Mouse (Mus musculus) heart, embryonic 10.5 days (tissue): ENCODE data around the gene 4930502E18Rik. TPM values are rescaled to one million over a fixed set of nuclear protein-coding genes. Genes with fewer than 3 reads are reported as not detected.

Experiments used
- DNase-seq: peaks from one replicate; pipeline ENCODE4 v3.0.0-alpha.2; 2017; ENCODE audit warnings: low spot score
- H3K27ac ChIP-seq: fragments of 300-500 bp; sonication (generic); 2 replicates; pipeline ENCODE4 v1.5.1; 2016; ENCODE audit warnings: mild to moderate bottlenecking
- H3K27me3 ChIP-seq: fragments of 300-500 bp; sonication (generic); 2 replicates; pipeline ENCODE4 v1.6.1; 2016; ENCODE audit warnings: mild to moderate bottlenecking; ENCODE audit not compliant: poor library complexity, insufficient read depth, severe bottlenecking
- H3K36me3 ChIP-seq: fragments of 300-500 bp; sonication (generic); 2 replicates; pipeline ENCODE4 v1.6.1; 2016; ENCODE audit warnings: mild to moderate bottlenecking, moderate library complexity
- H3K4me1 ChIP-seq: fragments of 300-500 bp; sonication (generic); 2 replicates; pipeline ENCODE4 v1.6.1; 2016; ENCODE audit warnings: mild to moderate bottlenecking
- H3K4me3 ChIP-seq: fragments of 300-500 bp; sonication (generic); 2 replicates; pipeline ENCODE4 v1.5.1; 2016; ENCODE audit warnings: mild to moderate bottlenecking, moderate library complexity
- H3K9me3 ChIP-seq: fragments of 300-500 bp; sonication (generic); 2 replicates; pipeline ENCODE4 v1.6.1; 2016; ENCODE audit warnings: mild to moderate bottlenecking, moderate library complexity
- WGBS: fragments of 180-500 bp; shearing (Covaris S2); methylation state at CpG from one replicate; pipeline ENCODE4 v1.1.7; 2016; 5-methylcytosine and 5-hydroxymethylcytosine counted together
- polyA plus RNA-seq: library from polyadenylated mRNA; unstranded; fragments of >200 nt; fragmentation: Nextera tagmentation; extraction: Ambion mirVana; gene quantifications from 2 replicates; pipeline ENCODE4 v1.2.1, GENCODE M21; 2016

4930502E18Rik gene
- polyA plus RNA-seq, 1 experiment from 2014 or later = 0.80 TPM

- Histone ChIP-seq H3K4me1 (no peaks in the 10 kb centered on the region), H3K27ac (no peak within 1 kb of the TSS), H3K36me3 (no peaks in the 10 kb centered on the region), H3K27me3 (no peaks in the 10 kb centered on the region), H3K4me3 (no peak within 1 kb of the TSS), H3K9me3 (peaks cover 14% of the 10 kb centered on the region)
- DNase-seq = no peak
- WGBS = 91% methylated on average over 16 of the region's 16 CpGs
These were observed 33.1 kb downstream of the 4930502E18Rik start, which contains the start of gene 1700013H16Rik for GRCm38 (mm10) chrX:53757736-53758135. Gene 1700013H16Rik, minus strand, starts transcription at chrX:53757831.

- DNase-seq = no peak
- Histone ChIP-seq H3K4me1 (no peaks in the 10 kb centered on the region), H3K4me3 (no peak within 1 kb of the TSS), H3K36me3 (no peaks in the 10 kb centered on the region), H3K27ac (no peak within 1 kb of the TSS), H3K9me3 (no peaks in the 10 kb centered on the region), H3K27me3 (no peaks in the 10 kb centered on the region)
- WGBS = 82% methylated on average over 12 of the region's 12 CpGs
These were observed 51.6 kb downstream of the 4930502E18Rik start, which contains the start of gene Zfp36l3 for GRCm38 (mm10) chrX:53776276-53776675. Gene Zfp36l3, minus strand, starts transcription at chrX:53776394.

Other genes with a start within 250 kb of the 4930502E18Rik start
- 31.0 and 48.5 TPM in 2 replicates for gene Rtl8c, start 116.8 kb upstream of the 4930502E18Rik start, polyA plus RNA-seq
- not detected in 2 replicates for gene Gm14597, start 115.8 kb upstream of the 4930502E18Rik start, polyA plus RNA-seq
- 78.5 and 92.4 TPM in 2 replicates for gene Rtl8a, start 81.1 kb upstream of the 4930502E18Rik start, polyA plus RNA-seq
- 65.5 and 75.6 TPM in 2 replicates for gene Rtl8b, start 54.4 kb upstream of the 4930502E18Rik start, polyA plus RNA-seq
- not detected in 2 replicates for gene 1700013H16Rik, start 33.0 kb downstream of the 4930502E18Rik start, polyA plus RNA-seq
- not detected in 2 replicates for gene Zfp36l3, start 51.6 kb downstream of the 4930502E18Rik start, polyA plus RNA-seq
- gene Xlr, start 72.9 kb downstream of the 4930502E18Rik start, polyA plus RNA-seq = 0.74 and 2.0 TPM in 2 replicates